Mouse (Mus musculus): Measurements from ENCODE around the gene Depp1. TPM values are rescaled to one million over a fixed set of nuclear protein-coding genes. Genes with fewer than 3 reads are reported as not detected.
A peak's percentile ranks its signal among the peaks of the same experiment; 100 is the strongest.
"Not testable (repeated sequence)": the region's sequence is repeated elsewhere in the genome, so short reads cannot be mapped to it uniquely, and the experiment has no call there.

Depp1 gene
- total RNA-seq (2021): 10 to 100 TPM; 10.2 to 13.3 TPM
- long read RNA-seq, experiment 1, partial matches to known transcripts: 0 of 6 reads
- long read RNA-seq, experiment 1, other reads (novel, unspliced or antisense): 1 of 6 reads
- long read RNA-seq, experiment 2, transcript Depp1-201 (2 exons, 1,339 nt): major isoform, 20 of 25 reads
- long read RNA-seq, experiment 2, partial matches to known transcripts: 0 of 25 reads
- long read RNA-seq, experiment 2, other reads (novel, unspliced or antisense): 3 of 25 reads

DNA sequence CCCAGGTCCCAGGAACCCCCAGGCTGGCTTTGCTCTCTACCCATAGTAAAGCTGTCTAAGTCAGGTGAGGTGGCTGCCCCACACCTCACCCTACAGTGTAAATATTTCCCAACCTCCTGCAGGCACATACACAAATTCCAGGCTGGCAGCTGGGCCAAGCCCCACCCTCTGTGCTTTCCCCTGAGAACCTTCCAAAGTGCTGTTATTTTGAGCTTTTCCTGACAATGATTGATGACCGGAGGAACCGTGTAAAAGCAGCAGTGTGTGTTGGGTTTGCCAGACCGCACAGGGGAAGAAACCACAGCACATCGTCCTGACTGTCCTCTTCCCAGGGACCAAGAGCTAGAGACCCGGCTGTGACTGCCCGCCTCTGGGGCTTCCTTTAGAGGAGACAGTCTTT is at the start of gene Depp1:
TSS of gene Depp1 (plus strand) at position 204 of the 400 bp plus-strand sequence.
- intact Hi-C loops (cut with DNase I): loop anchor here (5.0 to 10.0 kb wide), 3 partner anchors 47 to 334 kb away; no protein-coding TSS in a partner anchor
- DNase-seq: peak in 1 of 2 experiments; percentile 43

DNA sequence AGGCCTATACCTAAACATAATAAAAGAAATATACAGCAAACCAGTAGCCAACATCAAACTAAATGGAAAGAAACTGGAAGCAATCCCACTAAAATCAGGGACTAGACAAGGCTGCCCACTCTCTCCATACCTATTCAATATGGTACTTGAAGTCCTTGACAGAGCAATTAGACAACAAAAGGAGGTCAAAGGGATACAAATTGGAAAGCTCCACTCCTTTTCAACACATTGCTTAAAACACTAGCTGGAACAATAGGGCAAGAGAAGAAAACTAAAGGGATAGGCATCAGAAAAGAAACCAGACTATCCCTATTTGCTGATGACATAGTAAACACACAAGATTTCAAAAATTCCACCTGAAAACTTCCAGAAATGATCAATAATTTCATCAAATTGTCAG is 49.4 kb upstream of the Depp1 start:
- intact Hi-C loops (cut with DNase I); DNase-seq: not testable (repeated sequence)

DNA sequence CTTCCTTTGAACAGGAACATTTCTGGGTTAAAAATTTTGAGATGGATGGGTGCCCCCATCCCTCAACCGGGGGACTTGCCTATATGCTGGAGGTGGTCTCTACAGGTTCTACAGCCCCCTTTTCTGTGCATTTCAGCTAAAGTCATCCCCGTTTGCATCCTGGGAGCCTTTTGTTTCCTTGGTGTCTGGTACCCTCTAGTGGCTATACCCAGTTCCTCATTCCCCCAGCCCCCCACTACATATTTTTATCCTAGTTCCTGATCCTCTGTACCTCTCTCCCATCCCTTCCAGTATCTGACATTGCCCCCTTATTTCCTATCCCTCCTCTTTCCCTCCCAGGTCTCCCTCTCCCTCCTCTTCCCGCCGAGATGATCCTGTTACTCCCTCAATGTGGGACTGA is 43.2 kb upstream of the Depp1 start:
- intact Hi-C loops (cut with DNase I): no loop called here
- no peak for DNase-seq

DNA sequence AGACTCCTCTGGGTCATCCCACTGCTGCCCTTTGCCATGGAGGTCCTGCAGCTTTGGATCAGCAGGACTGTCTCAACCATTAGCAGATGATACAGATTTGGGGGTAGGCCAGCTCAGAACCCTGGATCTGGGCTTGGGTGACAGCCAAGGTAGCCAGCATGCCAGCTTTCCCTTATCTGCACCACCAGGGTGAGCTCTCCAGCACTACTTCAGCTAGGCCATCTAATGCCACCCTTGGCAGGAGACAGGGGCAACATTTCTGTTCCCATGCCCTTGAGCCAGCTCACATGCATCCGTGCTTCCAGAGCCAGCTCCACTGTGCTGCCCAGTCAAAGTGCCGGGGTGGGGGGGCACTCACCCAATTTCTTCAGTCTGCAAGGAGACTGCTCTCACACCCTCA is 34.7 kb upstream of the Depp1 start:
- intact Hi-C loops (cut with DNase I): no loop called here
- DNase-seq: no peak

DNA sequence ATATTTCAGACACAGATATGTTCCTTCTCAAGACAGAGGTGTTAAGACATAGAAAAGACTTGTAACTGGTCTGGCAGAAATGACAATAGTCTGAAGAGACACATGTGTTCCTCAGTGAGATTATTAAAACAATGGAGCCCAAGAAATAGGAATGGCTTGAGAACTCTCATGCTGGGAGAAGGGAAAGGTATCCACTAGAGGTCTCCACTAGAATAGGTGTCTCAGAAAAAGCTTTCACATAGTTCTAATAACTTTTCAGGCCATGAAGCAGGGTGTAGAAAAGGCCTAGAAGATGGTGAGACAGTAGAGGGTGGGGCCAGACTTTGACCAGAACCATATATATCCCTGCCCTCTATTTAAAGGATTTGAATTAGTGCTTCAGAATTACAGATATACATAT is 32.3 kb upstream of the Depp1 start:
- intact Hi-C loops (cut with DNase I): no loop called here
- no peak for DNase-seq

DNA sequence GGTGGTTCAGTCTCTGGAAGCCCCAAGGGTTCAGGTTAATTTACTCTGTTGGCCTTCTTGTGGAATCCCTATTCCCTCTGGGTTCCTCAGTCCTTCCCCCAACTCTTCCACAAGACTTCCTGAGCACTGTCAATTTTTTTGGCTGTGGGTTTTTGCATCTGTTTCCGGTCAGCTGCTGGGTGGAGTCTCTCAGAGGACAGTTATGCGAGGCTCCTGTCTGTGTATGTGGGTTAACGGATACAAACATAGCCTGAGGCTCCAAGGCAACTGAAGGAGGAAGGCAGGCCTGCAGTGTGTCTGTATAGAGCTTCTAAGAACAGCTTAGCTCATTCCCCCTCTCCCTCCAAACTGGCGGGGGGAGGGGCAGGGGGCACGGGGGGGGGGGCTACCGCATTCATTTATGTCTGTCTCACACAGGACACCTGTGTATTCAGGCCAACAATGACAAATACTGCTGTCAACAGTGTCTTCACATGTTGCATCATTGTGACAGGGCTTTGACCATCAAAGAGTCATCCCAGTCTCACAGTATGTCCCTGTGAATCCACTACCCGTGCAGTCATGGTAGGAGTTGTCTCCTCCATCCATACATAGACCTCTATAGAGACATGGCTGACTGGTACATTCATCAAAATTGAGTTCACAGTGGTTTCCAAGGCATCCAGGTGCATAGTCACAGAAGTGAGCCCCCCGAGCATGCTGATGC is 28.9 kb upstream of the Depp1 start:
- DNase-seq: no peak
- intact Hi-C loops (cut with DNase I): no loop called here

DNA sequence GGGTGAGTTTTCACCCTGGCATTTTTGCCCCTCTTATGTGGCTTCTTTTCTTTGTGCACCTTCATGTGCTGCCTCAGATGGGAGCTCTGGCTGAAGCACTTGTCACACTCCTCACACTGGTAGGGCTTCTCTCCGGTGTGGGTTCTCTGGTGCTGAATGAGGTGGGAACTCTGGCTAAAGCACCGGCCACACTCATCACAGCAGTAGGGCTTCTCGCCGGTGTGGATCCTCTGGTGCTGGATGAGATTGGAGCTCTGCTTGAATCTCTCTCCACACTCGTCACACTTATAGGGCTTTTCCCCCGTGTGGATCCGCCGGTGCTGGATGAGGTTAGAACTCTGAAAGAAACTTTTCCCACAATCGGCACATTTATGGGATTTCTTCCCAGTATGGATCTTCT is 24.0 kb upstream of the Depp1 start:
- DNase-seq; intact Hi-C loops (cut with DNase I): not testable (repeated sequence)

DNA sequence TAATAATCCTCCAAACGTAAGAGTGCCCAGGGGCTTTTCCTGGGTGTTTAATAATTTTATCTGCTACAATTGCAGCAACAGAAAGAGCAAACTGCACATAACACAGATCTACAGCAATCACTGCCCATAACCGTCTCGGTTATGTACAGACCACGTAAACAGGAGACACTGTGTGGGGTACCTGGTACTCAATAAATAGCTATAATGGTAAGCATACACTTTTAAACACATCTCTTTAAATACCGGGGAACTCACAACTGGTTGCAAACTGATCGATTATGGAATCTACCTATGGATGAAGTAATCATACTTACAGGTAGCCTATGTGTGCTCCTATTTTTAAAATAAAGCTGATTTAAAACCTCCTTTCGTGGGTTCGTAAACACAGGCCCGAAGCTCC is 22.3 kb upstream of the Depp1 start:
- intact Hi-C loops (cut with DNase I): no loop called here

DNA sequence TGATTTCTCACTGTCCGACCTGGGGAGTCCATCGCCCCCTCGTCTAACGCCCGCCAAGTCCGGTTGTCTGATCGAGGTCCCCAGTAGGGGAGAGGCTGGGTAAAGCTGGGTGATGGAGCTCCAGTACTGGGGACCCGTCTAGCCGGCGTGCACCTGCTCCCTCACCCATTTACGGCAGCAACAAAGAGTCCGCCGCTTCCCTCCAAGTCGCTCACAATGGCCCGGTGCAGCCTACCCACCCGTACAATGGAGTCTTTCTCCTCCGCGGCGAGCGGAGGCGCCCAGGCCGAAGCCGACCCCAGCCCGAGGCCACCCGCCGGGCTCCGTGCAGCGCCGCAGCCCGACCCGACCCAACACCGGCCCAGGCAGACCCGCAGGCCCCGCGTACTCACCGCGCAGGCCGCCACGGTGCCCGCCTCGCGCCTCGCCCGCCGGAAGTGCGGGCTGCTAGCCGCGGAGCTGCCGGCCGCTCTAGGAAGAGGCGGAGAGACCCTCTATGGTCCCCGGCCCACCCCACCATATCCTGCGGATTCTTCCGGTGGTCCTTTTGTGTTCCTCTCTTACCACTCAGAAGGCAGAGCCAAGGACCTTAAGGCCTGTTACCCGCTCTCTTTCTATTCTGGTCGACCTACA is 21.8 kb upstream of the Depp1 start, which contains the start of gene Zfp422:
TSS of gene Zfp422 (minus strand) at position 461 of the 633 bp plus-strand sequence.
- intact Hi-C loops (cut with DNase I): no loop called here
- DNase-seq: peak; percentile 54 to 60

More for the DNA sequence above, 22.3 kb upstream of the Depp1 start:
- no peak for DNase-seq

DNA sequence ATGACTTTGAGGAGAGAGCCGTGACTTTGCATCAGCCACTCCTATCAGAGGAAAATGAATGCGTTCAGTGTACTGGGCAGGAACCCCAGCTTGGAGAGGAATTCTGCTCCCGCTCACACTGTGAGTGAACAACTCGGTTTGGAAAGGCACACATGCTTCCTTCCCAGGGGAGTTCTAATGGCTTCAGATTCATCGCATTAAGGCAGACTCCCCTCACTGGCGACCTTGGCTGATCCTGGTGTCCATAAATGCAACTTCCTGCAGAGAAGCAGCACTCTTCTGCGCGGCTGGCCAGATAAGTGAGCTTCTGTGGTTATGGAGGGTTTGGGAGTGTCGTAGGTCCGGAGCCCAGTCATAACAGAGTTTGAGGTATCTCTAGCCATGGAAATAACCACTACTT is 20.6 kb upstream of the Depp1 start:
- intact Hi-C loops (cut with DNase I): no loop called here
- no peak for DNase-seq

DNA sequence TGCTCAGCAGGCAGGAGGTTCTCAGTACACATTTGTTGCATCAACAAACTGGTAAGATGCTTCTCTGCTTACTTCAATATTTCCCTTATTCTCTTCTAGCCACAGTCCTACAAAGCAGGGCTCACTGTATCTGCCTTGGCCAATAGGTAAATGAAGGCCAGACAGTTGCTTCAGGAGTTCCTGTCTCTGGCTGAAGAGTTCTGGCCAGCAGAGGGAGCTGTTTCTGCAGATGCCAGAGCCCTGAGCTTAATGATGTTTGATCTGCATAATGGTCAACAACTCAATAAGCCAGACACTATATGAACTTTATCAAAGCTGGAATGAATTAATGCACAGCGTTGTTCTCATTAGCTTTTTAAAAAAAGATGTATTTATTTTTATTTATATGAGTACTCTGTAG is 18.3 kb upstream of the Depp1 start:
- peak in 1 of 2 experiments; percentile 65 for DNase-seq
- intact Hi-C loops (cut with DNase I): loop anchor here (1.0 kb wide), 1 partner anchor 19 kb away; no protein-coding TSS in a partner anchor

DNA sequence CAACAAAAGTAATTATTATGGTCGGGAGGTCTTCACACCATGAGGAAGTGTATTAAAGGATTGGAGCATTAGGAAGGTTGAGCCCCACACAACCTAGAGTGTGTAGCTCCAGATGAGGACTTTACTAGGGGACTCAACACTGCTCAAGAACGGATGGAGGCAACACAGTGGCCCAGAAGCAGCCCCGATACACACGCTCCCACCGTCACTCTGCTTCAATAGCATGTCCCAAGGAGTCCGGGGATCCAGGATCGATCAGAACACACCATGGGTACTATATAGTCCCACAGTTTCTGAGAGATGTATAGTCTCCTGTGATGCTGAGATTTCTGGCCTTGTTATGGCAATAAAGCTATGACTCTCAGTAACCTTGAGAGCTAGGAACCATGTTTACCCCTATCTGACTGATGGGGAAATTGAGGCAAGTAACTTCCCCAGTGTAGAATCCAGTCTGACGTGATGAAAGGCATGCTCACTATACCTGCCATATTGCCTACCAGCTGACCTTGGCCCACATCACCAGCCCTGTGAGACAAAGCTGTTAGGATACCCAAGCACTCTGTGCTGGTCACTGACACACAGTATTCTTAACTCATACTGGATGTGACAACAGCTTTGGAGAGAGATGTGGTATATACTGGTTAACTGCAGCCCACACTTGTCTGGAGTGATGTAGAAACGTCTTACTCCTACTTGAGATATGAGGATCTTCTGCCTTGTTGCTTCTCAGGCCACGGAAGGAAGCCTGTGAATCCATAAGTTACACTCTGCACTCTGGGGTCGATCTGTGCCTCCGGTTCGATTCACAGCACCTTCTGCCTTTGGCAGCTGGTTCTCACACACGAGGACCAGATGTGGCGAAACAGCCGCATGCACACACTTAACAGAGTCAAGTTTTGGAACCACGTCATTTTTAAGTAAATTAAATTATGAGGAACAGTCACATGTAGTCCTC is 16.4 kb upstream of the Depp1 start:
- intact Hi-C loops (cut with DNase I): no loop called here
- DNase-seq: no peak

DNA sequence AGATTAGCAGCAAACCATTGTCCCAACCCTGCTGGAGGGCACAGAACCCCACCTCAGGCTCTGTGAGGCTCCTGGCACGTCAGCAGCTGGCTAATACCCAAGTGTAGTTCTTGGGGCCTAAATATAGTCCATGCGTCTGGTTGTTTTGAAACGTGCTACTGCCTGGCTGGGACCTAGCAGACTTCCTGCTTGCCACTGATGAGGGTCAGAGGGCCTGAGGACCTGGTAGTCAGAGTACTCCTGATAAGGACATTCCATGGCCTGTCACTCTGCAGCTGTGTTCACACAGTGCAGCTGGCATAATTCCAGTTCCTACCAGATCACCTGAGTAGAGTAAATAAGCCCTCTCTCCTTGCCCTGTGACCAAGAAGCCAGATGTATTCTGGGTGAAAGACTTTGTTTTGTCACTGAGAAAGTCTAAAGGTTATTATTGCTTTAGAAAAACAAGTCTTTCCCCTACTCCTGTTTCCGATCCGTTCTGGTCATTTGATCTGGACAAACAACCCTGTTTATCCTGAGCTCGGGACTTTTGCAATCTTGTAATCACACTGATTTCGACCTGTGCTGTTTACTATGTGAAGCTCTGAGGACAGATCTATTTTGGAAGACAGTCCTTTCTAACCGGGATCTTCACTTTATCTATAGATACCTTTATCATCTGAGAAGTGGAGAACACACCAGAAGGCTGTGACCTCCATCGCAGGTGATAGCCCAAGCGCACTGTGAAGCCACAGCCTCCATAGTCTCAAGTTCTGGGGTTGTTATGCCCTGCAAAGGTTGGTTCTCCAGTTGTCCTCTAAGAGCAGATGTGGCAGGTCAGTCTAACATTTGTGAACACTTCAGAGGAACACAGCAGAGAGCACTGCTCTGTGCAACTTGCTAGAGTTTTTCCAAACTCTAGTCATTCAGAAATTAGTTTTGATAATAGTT is 14.9 kb upstream of the Depp1 start:
- DNase-seq: peak in 1 of 2 experiments; percentile 63

DNA sequence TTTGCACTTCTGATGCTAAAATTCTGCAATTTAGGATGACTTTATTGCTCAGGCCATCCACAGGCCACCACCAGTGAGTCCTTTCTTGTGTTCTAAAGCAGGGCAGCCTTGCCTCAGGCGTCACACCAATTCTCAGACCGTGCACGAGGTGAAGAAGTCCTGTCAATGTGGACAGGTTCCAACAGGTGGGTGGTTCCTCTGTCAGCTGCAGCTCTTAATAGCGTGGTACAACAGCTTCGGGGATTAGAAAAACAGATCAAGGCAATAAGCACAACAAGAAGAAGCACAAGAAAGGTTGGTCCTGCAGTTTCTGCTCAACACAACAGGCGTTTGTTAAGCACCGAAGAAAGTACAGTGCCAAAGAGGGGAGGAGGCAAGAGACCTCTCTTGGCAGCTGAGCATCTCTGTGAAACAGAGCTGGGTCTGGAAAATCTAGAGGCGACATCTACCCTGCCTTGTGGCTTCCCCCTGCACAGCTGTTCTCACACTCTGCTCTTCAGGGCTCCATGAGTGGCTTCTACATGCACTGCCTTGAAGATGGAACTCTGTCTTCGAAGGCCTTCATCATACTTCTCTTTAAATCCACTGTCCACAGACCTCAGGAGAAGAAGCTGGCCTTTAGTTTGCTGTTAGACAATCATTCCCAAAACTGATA is 13.7 kb upstream of the Depp1 start:
- intact Hi-C loops (cut with DNase I): no loop called here
- no peak for DNase-seq

More for the DNA sequence above, 14.9 kb upstream of the Depp1 start:
- intact Hi-C loops (cut with DNase I): no loop called here

DNA sequence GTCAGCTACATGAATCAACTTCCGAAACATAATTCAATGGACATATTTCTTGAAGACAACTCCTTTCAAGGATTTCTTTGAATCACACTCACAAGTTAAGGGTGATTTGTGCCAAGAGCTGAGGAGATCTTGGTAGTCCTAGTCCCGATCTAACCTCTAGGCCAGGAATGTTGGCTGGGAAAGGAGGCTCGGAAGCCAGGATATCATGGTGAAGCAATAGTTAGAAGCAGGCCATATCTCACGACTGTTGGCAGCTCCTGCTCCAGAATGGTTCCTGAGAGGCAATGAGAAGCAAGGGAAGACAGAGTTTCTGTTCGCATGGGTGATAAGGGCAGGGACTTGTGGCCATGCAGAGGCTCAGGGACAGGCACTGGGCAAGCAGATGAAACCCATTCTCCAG is 12.9 kb upstream of the Depp1 start:
- DNase-seq: no peak
- intact Hi-C loops (cut with DNase I): no loop called here

DNA sequence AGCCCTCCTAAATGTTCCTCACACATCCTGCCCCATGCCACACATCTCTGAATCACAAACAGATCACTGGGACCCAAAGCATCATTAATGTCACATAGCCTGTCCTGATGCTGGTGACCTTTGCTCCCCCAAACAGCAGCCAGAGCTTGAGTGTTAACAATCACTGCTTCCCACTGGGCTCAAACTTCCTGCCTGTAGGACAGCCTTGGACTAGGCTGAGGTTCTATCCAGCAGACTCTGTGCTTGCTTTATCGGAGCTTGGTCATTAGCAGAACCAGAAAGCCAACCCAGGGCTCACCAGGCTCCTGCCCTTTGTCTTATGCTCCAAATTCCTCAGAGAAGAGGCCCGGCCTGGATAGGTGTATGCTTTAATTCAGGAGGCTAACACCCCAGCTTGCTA is 11.5 kb upstream of the Depp1 start:
- intact Hi-C loops (cut with DNase I): no loop called here

DNA sequence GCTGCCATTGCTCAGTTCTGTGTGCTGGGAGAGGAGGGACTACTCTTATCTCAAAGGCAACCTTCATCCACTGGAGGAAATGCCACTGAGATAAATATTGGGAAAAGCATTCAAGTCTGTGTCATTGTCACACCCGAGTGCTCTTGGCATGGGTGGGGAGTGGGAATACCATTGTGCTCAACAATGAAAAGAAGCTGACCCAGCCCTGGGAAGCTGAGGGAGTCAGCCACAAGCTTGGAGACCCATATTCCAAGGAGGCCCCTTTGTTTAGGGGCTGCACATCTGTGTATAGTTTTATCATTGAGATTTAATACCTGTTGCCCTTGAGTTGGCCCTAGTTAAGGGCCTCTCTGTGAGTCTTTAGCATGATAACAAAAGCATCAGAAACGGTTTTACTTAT is 10.7 kb upstream of the Depp1 start:
- no peak for DNase-seq
- intact Hi-C loops (cut with DNase I): loop anchor here (10.0 kb wide), 1 partner anchor 1185 kb away; no protein-coding TSS in a partner anchor

More for the DNA sequence above, 11.5 kb upstream of the Depp1 start:
- no peak for DNase-seq

DNA sequence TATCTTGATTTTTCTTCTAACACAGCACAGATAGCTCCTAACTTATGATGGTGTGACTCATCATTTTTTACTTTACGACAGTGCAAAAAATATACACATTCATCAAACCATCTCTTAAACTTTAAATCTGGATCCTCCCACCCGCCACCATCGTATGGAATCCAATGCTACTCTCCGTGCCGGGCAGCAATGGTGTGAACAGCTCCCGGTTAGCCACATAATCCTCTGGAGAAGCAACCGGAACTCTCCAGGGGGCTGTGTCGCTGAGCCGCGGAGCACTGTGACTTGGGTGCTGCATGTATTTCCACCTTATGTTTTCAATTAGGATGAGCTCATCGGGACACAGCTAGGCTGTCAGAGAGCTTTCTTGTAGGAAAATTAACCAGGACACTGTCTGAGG is 7.5 kb upstream of the Depp1 start:
- intact Hi-C loops (cut with DNase I): loop anchor here (10.0 kb wide), 1 partner anchor 1182 kb away; no protein-coding TSS in a partner anchor
- DNase-seq: no peak

Measured in gastrocnemius, postnatal 36 days (tissue).